In genomic region chr3:28841886-28842649, GRCm38 (mm10) we compare ENCODE assay signal across 18 mouse cellular contexts. TPM values are rescaled to one million over a fixed set of nuclear protein-coding genes. Genes with fewer than 3 reads are reported as not detected.
DNase-seq lines count a peak whose midpoint lies in the region; ATAC-seq and TF ChIP-seq lines count a peak whose summit lies in the region.
"Had no signal": no experiment of that assay in that cellular context is flagged by ENCODE, and none has a peak within 500 bp of the region (broad histone marks: within the 10 kb centered on the region; RNA-seq: fewer than 3 reads in every experiment).

No protein-coding gene starts in this region.

- no peak for ATAC-seq in midbrain, embryonic 11.5 days (ENCODE audit: low FRiP score)
- ATAC-seq in midbrain, postnatal 0 days (ENCODE audit: low FRiP score): no peak
- 0 out of 2 replicates have a peak, but pooled peaks have one; percentile 29 for ATAC-seq in common myeloid progenitor, adult 5-6 weeks (replicated peaks; ENCODE audit: low read depth, poor library complexity, severe bottlenecking)
- ATAC-seq in midbrain, embryonic 13.5 days: 0 out of 2 replicates have a peak, but pooled peaks have one; percentile 30
- ATAC-seq in megakaryocyte-erythroid progenitor cell, adult 5-6 weeks (replicated peaks; ENCODE audit: low FRiP score, low TSS enrichment, poor library complexity, severe bottlenecking): no peak

- intact Hi-C loops in heart, postnatal 36 days (cut with DNase I): no loop called here

- H3K4me1 ChIP-seq in midbrain, embryonic 11.5 days (ENCODE audit: control insufficient read depth, insufficient read depth, low read length): peaks cover 6% of the 10 kb centered on the region; the same call in 1 of the 2 replicates
- no peaks in the 10 kb centered on the region for H3K4me1 ChIP-seq in midbrain, postnatal 0 days (ENCODE audit: insufficient read depth, low read length)
- 0 out of 2 replicates have a peak, but pooled peaks cover 7% of the 10 kb centered on the region for H3K4me1 ChIP-seq in midbrain, embryonic 13.5 days (replicated peaks)

- 26% methylated on average over 3 of the region's 3 CpGs for WGBS in midbrain, embryonic 11.5 days
- WGBS in midbrain, postnatal 0 days: 30% methylated on average over 3 of the region's 3 CpGs
- 22% methylated on average over 3 of the region's 3 CpGs for WGBS in midbrain, embryonic 13.5 days

- H3K9ac ChIP-seq in midbrain, embryonic 11.5 days (ENCODE audit: low read length): no peak overlapping the region
- H3K9ac ChIP-seq in midbrain, postnatal 0 days (replicated peaks; ENCODE audit: low read length, poor library complexity, severe bottlenecking): no peak overlapping the region
- no peak overlapping the region for H3K9ac ChIP-seq in midbrain, embryonic 13.5 days (replicated peaks)
- H3K9ac ChIP-seq: lung, embryonic 14.5 days had no signal

- no peak overlapping the region for H3K4me2 ChIP-seq in midbrain, embryonic 11.5 days
- no peak overlapping the region for H3K4me2 ChIP-seq in midbrain, postnatal 0 days (ENCODE audit: low read depth, low read length, poor library complexity, severe bottlenecking)
- H3K4me2 ChIP-seq in midbrain, embryonic 13.5 days (replicated peaks): no peak overlapping the region
- H3K4me2 ChIP-seq: lung, embryonic 14.5 days had no signal

- H3K9me3 ChIP-seq in midbrain, embryonic 11.5 days (ENCODE audit: control insufficient read depth, low read length): no peaks in the 10 kb centered on the region
- no peaks in the 10 kb centered on the region for H3K9me3 ChIP-seq in midbrain, postnatal 0 days (ENCODE audit: low read length)
- H3K9me3 ChIP-seq in midbrain, embryonic 13.5 days: no peaks in the 10 kb centered on the region

- no peaks in the 10 kb centered on the region for H3K27me3 ChIP-seq in midbrain, embryonic 11.5 days (ENCODE audit: control insufficient read depth, insufficient read depth, low read length)
- H3K27me3 ChIP-seq in midbrain, postnatal 0 days (ENCODE audit: insufficient read depth, low read length): no peaks in the 10 kb centered on the region
- H3K27me3 ChIP-seq in midbrain, embryonic 13.5 days: no peaks in the 10 kb centered on the region

- TF ChIP-seq CTCF in midbrain, postnatal 0 days (IDR thresholded peaks at IDR 0.05): no peak

- DNase-seq in heart, adult 11 months: peak; percentile 3
- no peak for DNase-seq in heart, postnatal 36 days
- DNase-seq in midbrain, embryonic 11.5 days (ENCODE audit: low spot score, missing footprints): peak; percentile 87
- no peak for DNase-seq in midbrain, postnatal 0 days (ENCODE audit: low spot score)
- DNase-seq in left cerebral cortex, adult 18-20 months (ENCODE audit: low spot score in 2 of 2): no peak
- DNase-seq: B cell, adult 2 months; cerebellum, adult 8-10 months; gastrocnemius, postnatal 36 days; heart, postnatal 14 days; liver; lung, embryonic 14.5 days had no signal

- H3K27ac ChIP-seq in midbrain, embryonic 11.5 days (ENCODE audit: low read depth, low read length): no peak overlapping the region
- H3K27ac ChIP-seq in midbrain, postnatal 0 days (ENCODE audit: low read depth, low read length): no peak overlapping the region
- H3K27ac ChIP-seq in midbrain, embryonic 13.5 days: no peak overlapping the region
- H3K27ac ChIP-seq: left cerebral cortex, adult 2 months had no signal

- H3K4me3 ChIP-seq in midbrain, embryonic 11.5 days (ENCODE audit: low read depth, low read length): no peak overlapping the region
- no peak overlapping the region for H3K4me3 ChIP-seq in midbrain, postnatal 0 days (ENCODE audit: low read depth, low read length)
- no peak overlapping the region for H3K4me3 ChIP-seq in midbrain, embryonic 13.5 days (replicated peaks)
- H3K4me3 ChIP-seq: left cerebral cortex, adult 2 months had no signal

- H3K36me3 ChIP-seq in midbrain, embryonic 11.5 days (ENCODE audit: control insufficient read depth, insufficient read depth, low read length): no peaks in the 10 kb centered on the region
- H3K36me3 ChIP-seq in midbrain, postnatal 0 days (ENCODE audit: insufficient read depth, low read length): no peaks in the 10 kb centered on the region
- H3K36me3 ChIP-seq in midbrain, embryonic 13.5 days: no peaks in the 10 kb centered on the region

RNA-seq across cellular contexts. Expression of gene Rpl22l1, which starts 36.8 kb away (rescaled TPM):
- 10 to 100 TPM; 85.9 to 94.4 TPM for total RNA-seq in heart, postnatal 36 days (2021)
- polyA plus RNA-seq in midbrain, embryonic 11.5 days (2014; fragmentation: Nextera tagmentation; extraction: Ambion mirVana): 389 and 419 TPM in 2 replicates
- 171 and 369 TPM in 2 replicates for total RNA-seq in midbrain, postnatal 0 days (2014; rRNA removed)
- polyA plus RNA-seq in midbrain, postnatal 0 days (2015; fragmentation: Nextera tagmentation; extraction: Ambion mirVana): 349 and 376 TPM in 2 replicates
- 170 and 232 TPM in 2 replicates for total RNA-seq in common myeloid progenitor, adult 5-6 weeks (2017)
- 233 and 254 TPM in 2 replicates for polyA plus RNA-seq in midbrain, embryonic 13.5 days (2015; fragmentation: Nextera tagmentation; extraction: Ambion mirVana)
- total RNA-seq in megakaryocyte-erythroid progenitor cell, adult 5-6 weeks (2014; fragmentation: Nextera tagmentation): 1,279 and 1,311 TPM in 2 replicates
- 97.2 and 144 TPM in 2 replicates for total RNA-seq in megakaryocyte-erythroid progenitor cell, adult 5-6 weeks (2017)
- total RNA-seq in left cerebral cortex, adult 18-20 months (2021): 100 to 1,000 TPM; 239 to 254 TPM

RNA-seq across cellular contexts. Expression of gene Gm1527, which starts 50.3 kb away (rescaled TPM):
- total RNA-seq in heart, postnatal 36 days (2021): not detected
- polyA plus RNA-seq in midbrain, embryonic 11.5 days (2014; fragmentation: Nextera tagmentation; extraction: Ambion mirVana): not detected in 2 replicates
- not detected in 2 replicates for total RNA-seq in midbrain, postnatal 0 days (2014; rRNA removed)
- not detected in 2 replicates for polyA plus RNA-seq in midbrain, postnatal 0 days (2015; fragmentation: Nextera tagmentation; extraction: Ambion mirVana)
- total RNA-seq in common myeloid progenitor, adult 5-6 weeks (2017): not detected in 2 replicates
- not detected in 2 replicates for polyA plus RNA-seq in midbrain, embryonic 13.5 days (2015; fragmentation: Nextera tagmentation; extraction: Ambion mirVana)
- not detected in 2 replicates for total RNA-seq in megakaryocyte-erythroid progenitor cell, adult 5-6 weeks (2014; fragmentation: Nextera tagmentation)
- total RNA-seq in megakaryocyte-erythroid progenitor cell, adult 5-6 weeks (2017): not detected in 2 replicates
- total RNA-seq in left cerebral cortex, adult 18-20 months (2021): not detected
- total RNA-seq: gastrocnemius, postnatal 36 days; heart, postnatal 14 days; left cerebral cortex, adult 2 months; monocyte, adult 5-6 weeks had no signal
- polyA plus RNA-seq: embryonic facial prominence, embryonic 11.5 days; intestine, embryonic 14.5 days; lung, embryonic 14.5 days had no signal

Comparison
In these comparisons a context has a peak if more than half of its experiments do, and no peak if none do; other contexts are left out.
1. DNase-seq: peak in heart, adult 11 months (single experiment) and midbrain, embryonic 11.5 days (single experiment); none in heart, postnatal 36 days (0 of 2), midbrain, postnatal 0 days (single experiment) and left cerebral cortex, adult 18-20 months (0 of 2).
2. ATAC-seq: peak in common myeloid progenitor, adult 5-6 weeks (single experiment) and midbrain, embryonic 13.5 days (single experiment); none in midbrain, embryonic 11.5 days (single experiment), midbrain, postnatal 0 days (single experiment) and megakaryocyte-erythroid progenitor cell, adult 5-6 weeks (single experiment).